Mouse (Mus musculus) neural tube, embryonic 14.5 days (tissue): ENCODE results near the gene Tnr. TPM values are rescaled to one million over a fixed set of nuclear protein-coding genes. Genes with fewer than 3 reads are reported as not detected.

Source experiments
- ATAC-seq: fragments of 200-750 bp; cut with Nextera tagmentation; 2 replicates; pipeline ENCODE4 v1.8.0; 2017; ENCODE audit warnings: low read depth, mild to moderate bottlenecking, moderate TSS enrichment, moderate library complexity
- H3K27ac ChIP-seq: fragments of 300-500 bp; sonication (generic); 2 replicates; pipeline ENCODE4 v1.5.1; 2014; ENCODE audit warnings: low read depth, mild to moderate bottlenecking, control low read depth, low read length, moderate library complexity, mixed read lengths
- H3K27me3 ChIP-seq: fragments of 300-500 bp; sonication (generic); 2 replicates; pipeline ENCODE4 v1.6.1; 2014; ENCODE audit warnings: low read length; ENCODE audit not compliant: control insufficient read depth, insufficient read depth
- H3K36me3 ChIP-seq: fragments of 300-500 bp; sonication (generic); 2 replicates; pipeline ENCODE4 v1.6.1; 2014; ENCODE audit warnings: low read length, mixed read lengths; ENCODE audit not compliant: control insufficient read depth, insufficient read depth
- H3K4me1 ChIP-seq: fragments of 300-500 bp; sonication (generic); 2 replicates; pipeline ENCODE4 v1.6.1; 2014; ENCODE audit warnings: low read length; ENCODE audit not compliant: control insufficient read depth, insufficient read depth
- H3K4me2 ChIP-seq: fragments of 300-500 bp; sonication (generic); 2 replicates; pipeline ENCODE4 v1.6.1; 2014; ENCODE audit warnings: mild to moderate bottlenecking, low read depth, low read length, control low read depth
- H3K4me3 ChIP-seq: fragments of 300-500 bp; sonication (generic); 2 replicates; pipeline ENCODE4 v1.5.1; 2014; ENCODE audit warnings: low read depth, low read length, control low read depth, mixed read lengths
- H3K9ac ChIP-seq: fragments of 300-500 bp; sonication (generic); replicated peaks from 2 replicates; pipeline ENCODE4 v1.6.1; 2014; ENCODE audit warnings: low read depth, mild to moderate bottlenecking, control low read depth, low read length, mixed read lengths
- H3K9me3 ChIP-seq: fragments of 300-500 bp; sonication (generic); 2 replicates; pipeline ENCODE4 v1.6.1; 2016; ENCODE audit warnings: low read length; ENCODE audit not compliant: control insufficient read depth
- WGBS: fragments of 180-500 bp; shearing (Covaris S2); extraction: QIAGEN DNeasy Blood & Tissue Kit; methylation state at CpG from one replicate; pipeline ENCODE4 v1.1.7; 2014; 5-methylcytosine and 5-hydroxymethylcytosine counted together
- polyA plus RNA-seq: library from polyadenylated mRNA; unstranded; fragments of >200 nt; fragmentation: Nextera tagmentation; extraction: Ambion mirVana; gene quantifications from 2 replicates; pipeline ENCODE4 v1.2.1, GENCODE M21; 2014

Tnr gene
- polyA plus RNA-seq, 1 experiment from 2014 or later, result 6.6 TPM

- no peak overlapping the region for H3K9ac ChIP-seq
- H3K4me2 ChIP-seq, result no peak overlapping the region
- no peaks in the 10 kb centered on the region for H3K27me3 ChIP-seq
- ATAC-seq, result no peak
- H3K36me3 ChIP-seq, result no peaks in the 10 kb centered on the region
- no peaks in the 10 kb centered on the region for H3K9me3 ChIP-seq
- WGBS, result 85% methylated on average over 3 of the region's 3 CpGs
- H3K4me3 ChIP-seq, result no peak overlapping the region
- H3K4me1 ChIP-seq, result peaks cover 8% of the 10 kb centered on the region; the same call in 1 of the 2 replicates
- H3K27ac ChIP-seq, result no peak overlapping the region
Observed at GRCm38 (mm10) chr1:159899991-159900390, 376.4 kb downstream of the Tnr start.

- Histone ChIP-seq H3K27ac (0 out of 2 replicates have a peak overlapping the region, but pooled peaks have one; percentile 48), H3K4me1 (peaks cover 8% of the 10 kb centered on the region; the same call in 1 of the 2 replicates), H3K27me3 (no peaks in the 10 kb centered on the region), H3K9ac (no peak overlapping the region), H3K4me3 (no peak overlapping the region), H3K36me3 (no peaks in the 10 kb centered on the region), H3K4me2 (no peak overlapping the region), H3K9me3 (no peaks in the 10 kb centered on the region)
- 40% methylated on average over 3 of the region's 3 CpGs for WGBS
- no peak for ATAC-seq
Observed at GRCm38 (mm10) chr1:159900639-159901038, 377.1 kb downstream of the Tnr start.

- Histone ChIP-seq H3K9me3 (no peaks in the 10 kb centered on the region), H3K27ac (no peak overlapping the region), H3K4me3 (no peak overlapping the region), H3K4me1 (peaks cover 8% of the 10 kb centered on the region; the same call in 1 of the 2 replicates), H3K36me3 (no peaks in the 10 kb centered on the region), H3K9ac (no peak overlapping the region), H3K4me2 (no peak overlapping the region), H3K27me3 (no peaks in the 10 kb centered on the region)
- whole genome bisulfite sequencing, result 30% methylated on average over 7 of the region's 7 CpGs
- peak; percentile 78; the same call in 1 of the 2 replicates for ATAC-seq
Observed at GRCm38 (mm10) chr1:159901366-159902119, 378.0 kb downstream of the Tnr start.

- H3K4me3 ChIP-seq, result no peak overlapping the region
- no peaks in the 10 kb centered on the region for H3K27me3 ChIP-seq
- peak; percentile 50; the same call in 1 of the 2 replicates for ATAC-seq
- no peaks in the 10 kb centered on the region for H3K9me3 ChIP-seq
- no peak overlapping the region for H3K4me2 ChIP-seq
- WGBS, result 79% methylated on average over 4 of the region's 4 CpGs
- no peaks in the 10 kb centered on the region for H3K36me3 ChIP-seq
- H3K4me1 ChIP-seq, result peaks cover 8% of the 10 kb centered on the region; the same call in 1 of the 2 replicates
- H3K9ac ChIP-seq, result no peak overlapping the region
- H3K27ac ChIP-seq, result no peak overlapping the region
Observed at GRCm38 (mm10) chr1:159902120-159902497, 378.5 kb downstream of the Tnr start.

- no peak for ATAC-seq
- no peaks in the 10 kb centered on the region for H3K36me3 ChIP-seq
- 53% methylated on average over 5 of the region's 5 CpGs for WGBS
Observed at GRCm38 (mm10) chr1:159911006-159911405, 387.4 kb downstream of the Tnr start.

GRCm38 (mm10) chr1:159914726-159915125 lies 391.2 kb downstream of the Tnr start:
- Histone ChIP-seq H3K4me2 (no peak overlapping the region), H3K27ac (no peak overlapping the region), H3K36me3 (no peaks in the 10 kb centered on the region), H3K27me3 (no peaks in the 10 kb centered on the region), H3K4me3 (no peak overlapping the region), H3K4me1 (no peaks in the 10 kb centered on the region), H3K9me3 (no peaks in the 10 kb centered on the region), H3K9ac (no peak overlapping the region)
- ATAC-seq, result no peak

More at GRCm38 (mm10) chr1:159911006-159911405, 387.4 kb downstream of the Tnr start:
- no peaks in the 10 kb centered on the region for H3K9me3 ChIP-seq
- no peak overlapping the region for H3K9ac ChIP-seq
- no peaks in the 10 kb centered on the region for H3K27me3 ChIP-seq
- H3K27ac ChIP-seq, result no peak overlapping the region
- H3K4me1 ChIP-seq, result no peaks in the 10 kb centered on the region
- no peak overlapping the region for H3K4me2 ChIP-seq
- no peak overlapping the region for H3K4me3 ChIP-seq

- Histone ChIP-seq H3K9me3 (no peaks in the 10 kb centered on the region), H3K4me2 (no peak overlapping the region), H3K9ac (no peak overlapping the region), H3K27ac (no peak overlapping the region), H3K36me3 (no peaks in the 10 kb centered on the region), H3K4me1 (no peaks in the 10 kb centered on the region), H3K27me3 (no peaks in the 10 kb centered on the region), H3K4me3 (no peak overlapping the region)
- ATAC-seq, result no peak
- WGBS, result 60% methylated on average over 2 of the region's 2 CpGs
Observed at GRCm38 (mm10) chr1:159920571-159920970, 397.0 kb downstream of the Tnr start.

- no peak overlapping the region for H3K27ac ChIP-seq
- no peak overlapping the region for H3K9ac ChIP-seq
- H3K36me3 ChIP-seq, result no peaks in the 10 kb centered on the region
- H3K4me1 ChIP-seq, result no peaks in the 10 kb centered on the region
- H3K27me3 ChIP-seq, result no peaks in the 10 kb centered on the region
- ATAC-seq, result no peak
- H3K9me3 ChIP-seq, result no peaks in the 10 kb centered on the region
- 89% methylated on average over 7 of the region's 7 CpGs for WGBS
- no peak overlapping the region for H3K4me2 ChIP-seq
- H3K4me3 ChIP-seq, result no peak overlapping the region
Observed at GRCm38 (mm10) chr1:159923010-159923409, 399.4 kb downstream of the Tnr start.

GRCm38 (mm10) chr1:159924105-159924504 lies 400.5 kb downstream of the Tnr start:
- H3K9me3 ChIP-seq, result no peaks in the 10 kb centered on the region
- no peaks in the 10 kb centered on the region for H3K27me3 ChIP-seq
- H3K4me3 ChIP-seq, result no peak overlapping the region
- no peak overlapping the region for H3K9ac ChIP-seq
- H3K27ac ChIP-seq, result no peak overlapping the region
- WGBS, result 88% methylated on average over 4 of the region's 4 CpGs
- no peak overlapping the region for H3K4me2 ChIP-seq
- ATAC-seq, result no peak
- no peaks in the 10 kb centered on the region for H3K4me1 ChIP-seq
- H3K36me3 ChIP-seq, result no peaks in the 10 kb centered on the region
